Mouse (Mus musculus): ENCODE data around the gene Tctex1d1.

DNA sequence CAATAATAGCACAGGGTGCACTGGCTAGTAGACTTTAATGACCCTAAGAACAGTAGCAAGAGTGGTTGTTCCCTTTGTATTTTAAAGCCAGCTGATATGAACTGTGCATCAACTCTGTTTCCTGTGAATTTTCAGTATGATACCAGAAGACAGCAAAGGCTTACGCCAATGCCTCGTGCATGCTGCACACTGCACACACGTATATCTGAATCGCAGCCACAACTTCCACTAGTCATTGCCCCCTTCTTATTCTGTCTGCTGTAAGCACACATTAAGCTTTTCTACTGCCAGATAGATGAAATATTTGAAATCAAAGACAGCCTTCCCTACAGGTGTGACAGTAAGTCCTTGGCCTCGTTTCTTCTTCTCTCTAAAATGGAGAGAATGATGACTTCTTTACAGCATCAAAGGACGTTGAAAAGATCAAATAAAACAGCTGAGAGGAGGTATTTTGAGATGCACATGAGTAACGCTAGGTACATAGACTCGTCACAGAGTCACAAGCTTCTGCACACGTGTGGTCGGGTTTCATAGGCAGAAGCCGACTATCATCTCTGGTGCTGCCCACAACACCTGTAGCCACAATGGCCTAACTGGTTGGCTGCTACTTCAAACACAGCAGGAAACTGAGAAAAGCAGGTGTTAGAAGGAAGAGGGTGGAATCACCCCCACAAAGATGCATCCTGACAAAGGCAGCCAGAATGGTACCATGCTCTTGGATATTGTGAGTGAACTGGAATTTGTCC lies 12.4 kb downstream of the Tctex1d1 start:
- TF ChIP-seq POLR2A (IDR thresholded peaks at IDR 0.05; ENCODE audit: insufficient read depth, low read depth, low read length) (no peak), CTCF (IDR thresholded peaks at IDR 0.05) (no peak), EP300 (IDR thresholded peaks at IDR 0.05; ENCODE audit: insufficient read depth, low read depth, low read length) (no peak)
